In the genomic region with DNA sequence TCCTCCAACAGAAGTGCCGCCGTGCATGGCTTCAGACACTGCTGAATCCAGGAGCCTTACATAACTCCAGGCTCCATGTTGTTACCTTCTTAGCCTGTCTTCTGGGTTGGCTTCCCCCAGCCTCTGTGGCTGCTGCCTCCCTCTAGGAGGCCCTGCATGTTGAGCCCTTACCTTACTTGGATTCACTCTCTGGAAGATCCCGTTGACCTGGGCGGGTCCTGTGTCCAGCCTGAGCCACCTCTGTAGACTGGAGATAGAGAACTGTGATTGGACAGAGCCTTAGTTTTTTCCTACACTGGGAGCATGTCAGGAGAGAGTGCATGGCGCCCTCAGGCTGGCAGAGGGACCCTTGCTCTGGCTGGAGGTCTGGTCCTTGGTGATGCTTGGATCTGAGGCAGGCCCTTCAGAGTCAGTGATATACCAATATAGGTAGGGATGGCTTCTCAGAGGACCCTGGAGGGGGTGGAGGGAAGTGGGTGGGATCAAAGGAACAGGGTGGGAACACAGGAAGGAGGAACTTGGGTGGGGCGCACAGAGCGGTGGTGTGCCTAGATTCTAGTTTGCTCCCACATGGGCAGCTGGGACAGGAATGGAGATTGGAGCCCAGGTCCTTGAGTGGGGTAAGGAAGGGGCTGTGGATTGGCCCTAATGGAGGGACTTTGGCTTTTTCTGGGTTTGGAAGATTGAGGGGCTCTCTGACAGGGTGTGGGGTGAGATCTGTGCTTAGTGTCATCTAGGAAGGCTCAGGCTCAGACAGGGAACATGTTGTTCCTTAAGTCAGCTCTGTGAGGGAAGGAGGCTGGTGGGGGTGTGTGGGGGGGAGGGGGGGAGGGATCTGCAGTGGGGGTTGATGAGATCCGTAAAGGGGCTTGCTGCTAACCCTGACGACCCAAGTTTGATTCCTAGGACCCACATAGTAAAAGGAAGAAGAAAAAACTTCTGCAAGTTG, we compare ENCODE assay signal across 9 mouse cellular contexts. TPM values are rescaled to one million over a fixed set of nuclear protein-coding genes. Genes with fewer than 3 reads are reported as not detected.
DNase-seq lines count a peak whose midpoint lies in the region; ATAC-seq and TF ChIP-seq lines count a peak whose summit lies in the region.
"Had no signal": no experiment of that assay in that cellular context is flagged by ENCODE, and none has a peak within 500 bp of the region (broad histone marks: within the 10 kb centered on the region; RNA-seq: fewer than 3 reads in every experiment).

No protein-coding gene starts in this region.

- peak overlapping the region; percentile 54; the same call in 1 of the 2 replicates for H3K9ac ChIP-seq in MEL (ENCODE audit: control insufficient read depth, low read depth, low read length, poor library complexity, severe bottlenecking)
- peak overlapping the region; percentile 50; the same call in 1 of the 2 replicates for H3K9ac ChIP-seq in heart, embryonic 13.5 days
- H3K9ac ChIP-seq in lung, embryonic 14.5 days: no peak overlapping the region

- H3K27ac ChIP-seq in kidney, adult 2 months (ENCODE audit: insufficient read depth, low read depth, low read length): peak overlapping the region; percentile 22; the same call in 1 of the 2 replicates
- peak overlapping the region; percentile 91 for H3K27ac ChIP-seq in MEL (ENCODE audit: control insufficient read depth, low read depth, low read length)
- peak overlapping the region; percentile 61 for H3K27ac ChIP-seq in heart, embryonic 13.5 days (replicated peaks)
- H3K27ac ChIP-seq in lung, embryonic 14.5 days (ENCODE audit: low read depth): no peak overlapping the region

- TF ChIP-seq RAD21 in MEL (IDR thresholded peaks at IDR 0.05; ENCODE audit: low read depth, low read length): no peak

- H3K9me3 ChIP-seq in MEL (replicated peaks; ENCODE audit: insufficient read depth, low read length): no peaks in the 10 kb centered on the region
- no peaks in the 10 kb centered on the region for H3K9me3 ChIP-seq in heart, embryonic 13.5 days
- H3K9me3 ChIP-seq in lung, embryonic 14.5 days (ENCODE audit: low read depth, low read length): no peaks in the 10 kb centered on the region

- peak; percentile 67 for DNase-seq in kidney, adult 2 months
- DNase-seq in kidney, adult 8-10 months: no peak
- no peak for DNase-seq in MEL (ENCODE audit: low read depth, low spot score)
- DNase-seq in lung, embryonic 14.5 days: no peak
- DNase-seq in right cerebral cortex, adult 2 months (ENCODE audit: low spot score in 2 of 2): no peak
- no peak for DNase-seq in thymus, postnatal 25 days

- H3K4me2 ChIP-seq in heart, embryonic 13.5 days: peak overlapping the region; percentile 45
- peak overlapping the region; percentile 19 for H3K4me2 ChIP-seq in lung, embryonic 14.5 days

- TF ChIP-seq CTCF in kidney, adult 2 months (conservative IDR thresholded peaks at IDR 0.05; ENCODE audit: insufficient read depth, insufficient read length, low read depth, low read length): no peak
- TF ChIP-seq CTCF in MEL (IDR thresholded peaks at IDR 0.05 in 2 of 3, conservative IDR thresholded peaks at IDR 0.05 in 1 of 3; ENCODE audit: control insufficient read depth in 1 of 3, insufficient read depth in 1 of 3, low read depth in 2 of 3, low read length in 3 of 3, poor library complexity in 1 of 3, severe bottlenecking in 1 of 3): no peak
- no peak for TF ChIP-seq CTCF in lung, embryonic 14.5 days (IDR thresholded peaks at IDR 0.05; ENCODE audit: low read depth)

- no peaks in the 10 kb centered on the region for H3K27me3 ChIP-seq in kidney, adult 2 months (replicated peaks; ENCODE audit: control insufficient read depth, insufficient read depth, low read length)
- H3K27me3 ChIP-seq in MEL (ENCODE audit: control insufficient read depth in 1 of 2, insufficient read depth in 2 of 2, low read length in 2 of 2): no peaks in the 10 kb centered on the region
- no peaks in the 10 kb centered on the region for H3K27me3 ChIP-seq in heart, embryonic 13.5 days (replicated peaks)
- H3K27me3 ChIP-seq in lung, embryonic 14.5 days (ENCODE audit: insufficient read depth, low read length): no peaks in the 10 kb centered on the region

- peaks cover 19% of the 10 kb centered on the region for H3K4me1 ChIP-seq in kidney, adult 2 months (ENCODE audit: control insufficient read depth, insufficient read depth, low read length)
- peaks cover 10 to 52% of the 10 kb centered on the region in 2 experiments for H3K4me1 ChIP-seq in MEL (ENCODE audit: control insufficient read depth in 1 of 2, insufficient read depth in 2 of 2, low read length in 2 of 2)
- peaks cover 77% of the 10 kb centered on the region for H3K4me1 ChIP-seq in heart, embryonic 13.5 days
- 0 out of 2 replicates have a peak, but pooled peaks cover 7% of the 10 kb centered on the region for H3K4me1 ChIP-seq in lung, embryonic 14.5 days (ENCODE audit: insufficient read depth)

- peak overlapping the region; percentile 22; the same call in 1 of the 2 replicates for H3K4me3 ChIP-seq in kidney, adult 2 months (ENCODE audit: insufficient read depth, low read depth, low read length)
- H3K4me3 ChIP-seq in MEL (ENCODE audit: control insufficient read depth in 1 of 2, insufficient read depth in 1 of 2, low read depth in 2 of 2, low read length in 2 of 2): no peak overlapping the region
- peak overlapping the region; percentile 17 for H3K4me3 ChIP-seq in heart, embryonic 13.5 days
- no peak overlapping the region for H3K4me3 ChIP-seq in lung, embryonic 14.5 days (ENCODE audit: low read depth, low read length)

- TF ChIP-seq EP300 in MEL (IDR thresholded peaks at IDR 0.05; ENCODE audit: low read depth in 1 of 2, low read length in 2 of 2): no peak

- no peaks in the 10 kb centered on the region for H3K36me3 ChIP-seq in kidney, adult 2 months (ENCODE audit: control insufficient read depth, insufficient read depth, low read length)
- peaks cover 0 to 43% of the 10 kb centered on the region in 2 experiments; a peak in 2 of 4 replicates for H3K36me3 ChIP-seq in MEL (ENCODE audit: control insufficient read depth in 1 of 2, insufficient read depth in 2 of 2, low read length in 2 of 2)
- peaks cover 4% of the 10 kb centered on the region; the same call in 1 of the 2 replicates for H3K36me3 ChIP-seq in heart, embryonic 13.5 days
- no peaks in the 10 kb centered on the region for H3K36me3 ChIP-seq in lung, embryonic 14.5 days (ENCODE audit: insufficient read depth)

- 73% methylated on average over 9 of the region's 9 CpGs for WGBS in kidney, adult 2 months
- WGBS in heart, embryonic 13.5 days: 62% methylated on average over 9 of the region's 9 CpGs
- WGBS in lung, embryonic 14.5 days: 59% methylated on average over 9 of the region's 9 CpGs

- H3K79me2 ChIP-seq in MEL (ENCODE audit: control insufficient read depth, insufficient read depth, low read length, poor library complexity): peaks cover 68% of the 10 kb centered on the region

- TF ChIP-seq POLR2A in kidney, adult 2 months (IDR thresholded peaks at IDR 0.05; ENCODE audit: low read depth, low read length): no peak
- TF ChIP-seq POLR2A in MEL (IDR thresholded peaks at IDR 0.05; ENCODE audit: control insufficient read depth in 1 of 2, insufficient read depth in 1 of 2, low read depth in 1 of 2, low read length in 2 of 2, poor library complexity in 1 of 2): no peak

- ATAC-seq in heart, embryonic 13.5 days (ENCODE audit: extremely low read depth, insufficient number of reproducible peaks, low FRiP score, low TSS enrichment): no peak
- ATAC-seq in lung, embryonic 14.5 days (ENCODE audit: insufficient read depth): no peak
- ATAC-seq in inflammation-experienced regulatory T-cells, adult 6 months: no peak

RNA-seq across cellular contexts. Expression of gene Tpst2, which starts 12.0 kb away (rescaled TPM):
- 37.6 and 42.0 TPM in 2 replicates for polyA plus RNA-seq in kidney, adult 2 months (2012; rRNA removed)
- 63.1 and 86.1 TPM in 2 replicates for total RNA-seq in MEL (2012; rRNA removed)
- 10 to 100 TPM in 1 of 2 experiments, not detected in 1; 57.8 TPM for polyA plus RNA-seq in MEL (2012; ENCODE audit: insufficient read depth in 1 of 2, insufficient read length in 2 of 2, low read depth in 1 of 2, low replicate concordance in 2 of 2, missing spikeins in 1 of 2)
- 36.8 and 37.5 TPM in 2 replicates for polyA plus RNA-seq in heart, embryonic 13.5 days (2015; fragmentation: Nextera tagmentation; extraction: Ambion mirVana)
- 53.2 and 57.7 TPM in 2 replicates for polyA plus RNA-seq in lung, embryonic 14.5 days (2014; fragmentation: Nextera tagmentation; extraction: Ambion mirVana)
- 100 to 1,000 TPM in 1 of 3 experiments, 10 to 100 TPM in 2; 59.1 to 111 (median 64.1) TPM for polyA plus RNA-seq in inflammation-experienced regulatory T-cells, adult 6 months (2017; shearing (Covaris generic))

RNA-seq across cellular contexts. Expression of gene Crybb1, which starts 32.9 kb away (rescaled TPM):
- 0.14 TPM in 1 of 2 replicates, not detected in the other for polyA plus RNA-seq in kidney, adult 2 months (2012; rRNA removed)
- total RNA-seq in MEL (2012; rRNA removed): 0.27 TPM in 1 of 2 replicates, not detected in the other
- polyA plus RNA-seq in MEL (2012; ENCODE audit: insufficient read depth in 1 of 2, insufficient read length in 2 of 2, low read depth in 1 of 2, low replicate concordance in 2 of 2, missing spikeins in 1 of 2): under 1 TPM in 1 of 2 experiments, not detected in 1; 0.24 TPM
- 1.2 and 2.2 TPM in 2 replicates for polyA plus RNA-seq in heart, embryonic 13.5 days (2015; fragmentation: Nextera tagmentation; extraction: Ambion mirVana)
- 2.0 TPM in 2 replicates for polyA plus RNA-seq in lung, embryonic 14.5 days (2014; fragmentation: Nextera tagmentation; extraction: Ambion mirVana)
- under 1 TPM in 1 of 3 experiments, not detected in 2; 0.97 TPM for polyA plus RNA-seq in inflammation-experienced regulatory T-cells, adult 6 months (2017; shearing (Covaris generic))
- total RNA-seq: ES-E14 had no signal

RNA-seq across cellular contexts. Expression of gene Cryba4, which starts 36.1 kb away (rescaled TPM):
- polyA plus RNA-seq in kidney, adult 2 months (2012; rRNA removed): 0.35 TPM in 1 of 2 replicates, not detected in the other
- total RNA-seq in MEL (2012; rRNA removed): 0.29 and 0.39 TPM in 2 replicates
- under 1 TPM in 1 of 2 experiments, not detected in 1; 0.77 TPM for polyA plus RNA-seq in MEL (2012; ENCODE audit: insufficient read depth in 1 of 2, insufficient read length in 2 of 2, low read depth in 1 of 2, low replicate concordance in 2 of 2, missing spikeins in 1 of 2)
- polyA plus RNA-seq in heart, embryonic 13.5 days (2015; fragmentation: Nextera tagmentation; extraction: Ambion mirVana): 1.6 and 1.9 TPM in 2 replicates
- 2.4 and 2.7 TPM in 2 replicates for polyA plus RNA-seq in lung, embryonic 14.5 days (2014; fragmentation: Nextera tagmentation; extraction: Ambion mirVana)
- 1 to 10 TPM in 1 of 3 experiments, under 1 TPM in 1, not detected in 1; 0.56 to 1.3 TPM for polyA plus RNA-seq in inflammation-experienced regulatory T-cells, adult 6 months (2017; shearing (Covaris generic))

RNA-seq across cellular contexts. Expression of gene Tfip11, which starts 37.7 kb away (rescaled TPM):
- 26.7 and 29.1 TPM in 2 replicates for polyA plus RNA-seq in kidney, adult 2 months (2012; rRNA removed)
- total RNA-seq in MEL (2012; rRNA removed): 30.3 and 34.6 TPM in 2 replicates
- polyA plus RNA-seq in MEL (2012; ENCODE audit: insufficient read depth in 1 of 2, insufficient read length in 2 of 2, low read depth in 1 of 2, low replicate concordance in 2 of 2, missing spikeins in 1 of 2): 10 to 100 TPM in 1 of 2 experiments, not detected in 1; 44.7 TPM
- polyA plus RNA-seq in heart, embryonic 13.5 days (2015; fragmentation: Nextera tagmentation; extraction: Ambion mirVana): 17.8 and 19.4 TPM in 2 replicates
- 27.0 and 27.1 TPM in 2 replicates for polyA plus RNA-seq in lung, embryonic 14.5 days (2014; fragmentation: Nextera tagmentation; extraction: Ambion mirVana)
- polyA plus RNA-seq in inflammation-experienced regulatory T-cells, adult 6 months (2017; shearing (Covaris generic)): 10 to 100 TPM; 14.7 to 26.1 (median 15.3) TPM

RNA-seq across cellular contexts. Expression of gene Srrd, which starts 54.4 kb away (rescaled TPM):
- 31.2 and 39.3 TPM in 2 replicates for polyA plus RNA-seq in kidney, adult 2 months (2012; rRNA removed)
- total RNA-seq in MEL (2012; rRNA removed): 29.4 and 36.5 TPM in 2 replicates
- 10 to 100 TPM in 1 of 2 experiments, not detected in 1; 49.3 TPM for polyA plus RNA-seq in MEL (2012; ENCODE audit: insufficient read depth in 1 of 2, insufficient read length in 2 of 2, low read depth in 1 of 2, low replicate concordance in 2 of 2, missing spikeins in 1 of 2)
- 24.0 and 25.8 TPM in 2 replicates for polyA plus RNA-seq in heart, embryonic 13.5 days (2015; fragmentation: Nextera tagmentation; extraction: Ambion mirVana)
- 42.3 and 51.0 TPM in 2 replicates for polyA plus RNA-seq in lung, embryonic 14.5 days (2014; fragmentation: Nextera tagmentation; extraction: Ambion mirVana)
- polyA plus RNA-seq in inflammation-experienced regulatory T-cells, adult 6 months (2017; shearing (Covaris generic)): 1 to 10 TPM; 2.9 to 4.8 (median 4.4) TPM

Comparison
In these comparisons a context has a peak if more than half of its experiments do, and no peak if none do; other contexts are left out.
1. H3K4me3 ChIP-seq: peak in kidney, adult 2 months (single experiment) and heart, embryonic 13.5 days (single experiment); none in MEL (0 of 2) and lung, embryonic 14.5 days (single experiment).